Mouse (Mus musculus) embryonic fibroblast, embryonic 13.5 days (primary cell): ENCODE results near the gene Ubd.

Source experiments
- CTCF ChIP-seq: IDR thresholded peaks from 2 replicates; pipeline ENCODE4 v1.5.1; 2011; ENCODE audit warnings: mild to moderate bottlenecking, control low read depth, low read length, moderate library complexity, borderline replicate concordance; ENCODE audit not compliant: insufficient read depth
- POLR2A ChIP-seq: IDR thresholded peaks from 2 replicates; pipeline ENCODE4 v1.6.1; 2011; ENCODE audit warnings: low read depth, mild to moderate bottlenecking, control low read depth, low read length, moderate library complexity

DNA sequence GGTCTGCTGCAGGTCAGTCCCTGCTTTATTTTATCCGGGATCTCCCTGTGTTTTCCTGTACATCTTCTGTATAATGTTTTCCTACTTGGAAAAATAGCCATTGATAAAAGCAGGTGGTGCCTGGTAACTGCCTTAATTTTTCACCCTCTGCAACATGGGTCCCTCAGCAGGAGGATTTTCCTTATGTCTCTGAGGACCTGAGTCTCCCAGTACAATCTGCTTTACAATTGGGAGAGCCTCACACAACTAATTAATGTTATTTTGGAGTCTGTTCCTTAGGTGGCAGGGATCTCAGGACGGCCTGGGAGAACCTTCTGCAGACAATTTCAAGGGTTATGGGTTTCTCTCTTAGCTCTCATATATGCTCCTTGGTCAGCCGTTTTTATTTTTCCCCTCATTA, 19.3 kb downstream of the Ubd start, which contains the start of gene Olfr95:
- TF ChIP-seq CTCF, result no peak
- no peak for TF ChIP-seq POLR2A
